Mouse (Mus musculus): Measurements from ENCODE around the gene Gstt2.

- no peak for TF ChIP-seq CTCF (IDR thresholded peaks at IDR 0.05; ENCODE audit: low read depth)
- no peak for TF ChIP-seq EP300 (optimal IDR thresholded peaks at IDR 0.05)
Observed at GRCm38 (mm10) chr10:75797619-75798175, 39.5 kb downstream of the Gstt2 start.

All from stomach, postnatal 0 days (tissue).